Mouse (Mus musculus): Measurements from ENCODE around the gene Wnk4.

GRCm38 (mm10) chr11:101248258-101248994 lies 11.9 kb upstream of the Wnk4 start:
- TF ChIP-seq CTCF (IDR thresholded peaks at IDR 0.05; ENCODE audit: borderline replicate concordance, insufficient read depth, low read length) = no peak
- TF ChIP-seq POLR2A (IDR thresholded peaks at IDR 0.05; ENCODE audit: low read depth, low read length) = no peak

Measured in embryonic fibroblast, embryonic 13.5 days (primary cell).